Mouse (Mus musculus) ES-Bruce4 (cell line): ENCODE data around the gene Il4.
"Not testable (repeated sequence)": the region's sequence is repeated elsewhere in the genome, so short reads cannot be mapped to it uniquely, and the experiment has no call there.

Experiments used
- CTCF ChIP-seq: IDR thresholded peaks from one replicate; pipeline ENCODE4 v1.8.1; 2011; ENCODE audit warnings: low read depth, low read length
- EP300 ChIP-seq: IDR thresholded peaks from 2 replicates; pipeline ENCODE4 v1.6.1; 2011; ENCODE audit warnings: low read depth, low read length; ENCODE audit not compliant: insufficient read depth
- POLR2A ChIP-seq: IDR thresholded peaks from one replicate; pipeline ENCODE4 v1.8.1; 2011; ENCODE audit warnings: low read length; ENCODE audit not compliant: insufficient read depth

DNA sequence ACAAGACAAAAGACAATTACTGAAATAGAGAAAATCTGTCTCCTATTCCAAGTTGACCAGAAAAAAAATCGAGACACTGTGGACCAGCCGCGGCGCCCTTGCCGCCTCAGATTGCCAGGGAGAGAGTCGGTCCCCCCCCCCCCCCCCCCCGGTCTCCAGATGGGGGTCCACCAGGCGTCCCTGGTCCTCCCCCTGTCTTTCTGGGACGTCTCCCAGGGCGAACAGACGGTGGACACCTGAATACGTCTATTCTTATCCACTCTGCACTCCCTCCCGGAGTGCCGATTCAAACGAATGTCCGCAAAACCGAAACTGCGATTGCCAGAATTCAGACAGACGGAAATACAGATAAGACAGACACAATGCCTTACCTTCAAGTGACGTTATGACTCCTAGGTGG, 61.9 kb downstream of the Il4 start:
- TF ChIP-seq POLR2A, CTCF, EP300: not testable (repeated sequence)
